Mouse (Mus musculus): ENCODE measurements at regions not wholly inside any gene's neighbourhood (a gene's known extent, or its start where the extent isn't known, plus 50 kb on each side); places are given as distances from the start of the nearest gene placed in this dataset.

GRCm38 (mm10) chrX:166749055-166749679, 163.6 kb upstream of the Egfl6 start:
- TF ChIP-seq CTCF (conservative IDR thresholded peaks at IDR 0.05; ENCODE audit: low read length) (no peak), NANOG (IDR thresholded peaks at IDR 0.05; ENCODE audit: borderline replicate concordance, low read length) (no peak)

All from E14TG2a.4 (cell line).